Mouse (Mus musculus) neural tube, embryonic 13.5 days (tissue): Measurements from ENCODE around the gene Gm20822. TPM values are rescaled to one million over a fixed set of nuclear protein-coding genes. Genes with fewer than 3 reads are reported as not detected.
"Not testable (repeated sequence)": the region's sequence is repeated elsewhere in the genome, so short reads cannot be mapped to it uniquely, and the experiment has no call there.

Experiments used
- ATAC-seq: fragments of 200-750 bp; cut with Nextera tagmentation; 2 replicates; pipeline ENCODE4 v1.8.0; 2017; ENCODE audit warnings: low read depth, mild to moderate bottlenecking, moderate TSS enrichment, moderate library complexity
- H3K27ac ChIP-seq: fragments of 300-500 bp; sonication (generic); replicated peaks from 2 replicates; pipeline ENCODE4 v1.5.1; 2015; ENCODE audit warnings: moderate library complexity, mild to moderate bottlenecking, inconsistent platforms
- H3K27me3 ChIP-seq: fragments of 300-500 bp; sonication (generic); 2 replicates; pipeline ENCODE4 v1.6.1; 2015; ENCODE audit warnings: mild to moderate bottlenecking, inconsistent platforms
- H3K36me3 ChIP-seq: fragments of 300-500 bp; sonication (generic); 2 replicates; pipeline ENCODE4 v1.6.1; 2015; ENCODE audit warnings: mild to moderate bottlenecking, inconsistent platforms
- H3K4me1 ChIP-seq: fragments of 300-500 bp; sonication (generic); replicated peaks from 2 replicates; pipeline ENCODE4 v1.6.1; 2015; ENCODE audit warnings: inconsistent platforms
- H3K4me2 ChIP-seq: fragments of 300-500 bp; sonication (generic); 2 replicates; pipeline ENCODE4 v1.6.1; 2015; ENCODE audit warnings: inconsistent platforms, mild to moderate bottlenecking, moderate library complexity
- H3K4me3 ChIP-seq: fragments of 300-500 bp; sonication (generic); 2 replicates; pipeline ENCODE4 v1.5.1; 2015; ENCODE audit warnings: mild to moderate bottlenecking, inconsistent platforms
- H3K9ac ChIP-seq: fragments of 300-500 bp; sonication (generic); 2 replicates; pipeline ENCODE4 v1.6.1; 2015; ENCODE audit warnings: moderate library complexity, mild to moderate bottlenecking, inconsistent platforms
- H3K9me3 ChIP-seq: fragments of 300-500 bp; sonication (generic); 2 replicates; pipeline ENCODE4 v1.6.1; 2016; ENCODE audit warnings: inconsistent platforms
- WGBS: fragments of 180-500 bp; shearing (Covaris S2); methylation state at CpG from one replicate; pipeline ENCODE4 v1.1.7; 2015; 5-methylcytosine and 5-hydroxymethylcytosine counted together
- polyA plus RNA-seq: library from polyadenylated mRNA; unstranded; fragments of >200 nt; fragmentation: Nextera tagmentation; extraction: Ambion mirVana; gene quantifications from 2 replicates; pipeline ENCODE4 v1.2.1, GENCODE M21; 2015

Gene Gm20822
- polyA plus RNA-seq: not detected in 2 replicates

DNA sequence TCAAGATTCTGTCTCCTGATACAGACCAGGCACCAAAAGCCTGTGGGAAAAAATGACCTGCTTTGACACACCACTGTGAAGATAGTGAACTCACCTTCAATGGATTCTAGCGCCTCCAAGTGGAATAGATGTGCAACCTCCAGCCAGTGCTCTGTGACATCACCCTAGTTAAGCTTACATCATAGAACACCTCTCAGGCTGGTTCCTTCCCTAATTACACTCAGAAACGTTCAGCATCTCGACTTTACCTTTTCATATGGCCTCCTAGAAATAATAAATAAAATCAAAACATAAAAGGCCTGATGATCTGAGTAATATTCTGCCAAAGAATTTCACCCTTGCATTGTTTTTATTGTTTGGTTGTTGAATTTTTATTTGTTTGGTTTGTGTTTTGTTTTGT is at the start of gene Gm20822:
Gene Gm20822, minus strand, starts transcription at position 101 of the 400 bp plus-strand sequence.
- not testable (repeated sequence) for H3K9me3 ChIP-seq, H3K4me3 ChIP-seq, H3K4me1 ChIP-seq, H3K4me2 ChIP-seq, H3K36me3 ChIP-seq, H3K9ac ChIP-seq, H3K27me3 ChIP-seq, H3K27ac ChIP-seq, ATAC-seq
- WGBS: no CpG with 5 or more reads among the region's 3 CpGs
